Mouse (Mus musculus): ENCODE data around the gene Defa22.
"Not testable (repeated sequence)": the region's sequence is repeated elsewhere in the genome, so short reads cannot be mapped to it uniquely, and the experiment has no call there.

Defa22 gene

DNA sequence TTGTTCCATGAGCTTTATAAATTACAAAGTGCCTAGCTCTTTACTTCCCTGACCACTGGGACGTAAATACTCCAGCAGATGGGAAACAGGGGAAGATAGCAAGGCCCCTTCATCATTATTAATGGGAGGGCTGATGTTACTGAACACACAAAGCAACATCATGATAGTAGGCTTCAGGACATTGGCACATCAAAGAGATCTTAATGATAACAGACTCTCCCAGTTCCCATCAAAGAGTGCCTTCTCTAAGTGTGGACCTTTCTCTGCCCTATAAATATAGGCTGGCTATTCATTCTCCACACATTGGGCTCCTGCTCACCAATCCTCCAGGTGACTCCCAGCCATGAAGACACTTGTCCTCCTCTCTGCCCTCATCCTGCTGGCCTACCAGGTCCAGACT is at the start of gene Defa22:
Defa22 (plus strand) TSS at position 301 of the 400 bp plus-strand sequence.
- not testable (repeated sequence) for DNase-seq

DNA sequence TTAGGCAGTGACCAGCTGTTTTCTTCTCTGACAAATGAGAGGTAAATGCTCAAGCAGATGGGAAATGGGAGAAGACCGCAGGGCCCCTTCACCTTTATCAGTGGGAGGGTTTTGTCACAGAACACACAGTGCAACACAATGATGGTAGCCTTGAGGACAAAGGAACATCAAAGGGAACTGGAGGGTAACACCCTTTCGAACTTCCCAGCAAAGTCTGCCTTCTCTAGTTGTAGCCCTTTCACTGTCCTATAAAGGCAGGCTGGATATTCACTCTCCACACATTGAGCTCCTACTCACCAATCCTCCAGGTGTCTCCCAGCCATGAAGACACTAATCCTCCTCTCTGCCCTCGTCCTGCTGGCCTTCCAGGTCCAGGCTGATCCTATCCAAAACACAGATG is 27.7 kb upstream of the Defa22 start, which contains the start of gene Defa30:
Defa30 (plus strand) TSS at position 301 of the 400 bp plus-strand sequence.
- not testable (repeated sequence) for DNase-seq

DNA sequence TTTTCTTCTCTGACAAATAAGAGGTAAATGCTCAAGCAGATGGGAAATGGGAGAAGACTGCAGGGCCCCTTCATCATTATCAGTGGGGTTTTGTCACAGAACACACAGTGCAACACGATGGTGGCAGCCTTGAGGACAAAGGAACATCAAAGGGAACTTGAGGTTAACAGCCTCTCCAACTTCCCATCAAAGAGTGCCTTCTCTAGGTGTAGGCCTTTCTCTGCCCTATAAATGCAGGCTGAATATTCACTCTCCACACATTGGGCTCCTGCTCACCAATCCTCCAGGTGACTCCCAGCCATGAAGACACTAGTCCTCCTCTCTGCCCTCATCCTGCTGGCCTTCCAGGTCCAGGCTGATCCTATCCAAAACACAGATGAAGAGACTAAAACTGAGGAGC is 29.2 kb downstream of the Defa22 start, which contains the start of gene Defa31:
Defa31 (plus strand) TSS at position 301 of the 400 bp plus-strand sequence.
- DNase-seq, result not testable (repeated sequence)

DNA sequence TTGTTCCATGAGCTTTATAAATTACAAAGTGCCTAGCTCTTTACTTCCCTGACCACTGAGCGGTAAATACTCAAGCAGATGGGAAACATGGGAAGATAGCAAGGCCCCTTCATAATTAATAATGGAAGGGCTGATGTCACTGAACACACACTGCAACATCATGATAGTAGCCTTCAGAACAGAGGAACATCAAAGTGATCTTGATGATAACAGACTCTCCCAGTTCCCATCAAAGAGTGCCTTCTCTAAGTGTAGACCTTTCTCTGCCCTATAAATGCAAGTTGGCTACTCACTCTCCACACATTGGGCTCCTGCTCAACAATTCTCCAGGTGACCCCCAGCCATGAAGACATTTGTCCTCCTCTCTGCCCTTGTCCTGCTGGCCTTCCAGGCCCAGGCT is 39.2 kb downstream of the Defa22 start, which contains the start of gene Gm15293:
Gm15293 (plus strand) TSS at position 301 of the 400 bp plus-strand sequence.
- not testable (repeated sequence) for DNase-seq
